Mouse (Mus musculus): ENCODE results near the gene Dnhd1.

Gene Dnhd1

GRCm38 (mm10) chr7:105650639-105651435, at the start of gene Dnhd1:
Gene Dnhd1 (plus strand): TSS chr7:105650827.
- peak; percentile 89 to 94 for DNase-seq

DNA sequence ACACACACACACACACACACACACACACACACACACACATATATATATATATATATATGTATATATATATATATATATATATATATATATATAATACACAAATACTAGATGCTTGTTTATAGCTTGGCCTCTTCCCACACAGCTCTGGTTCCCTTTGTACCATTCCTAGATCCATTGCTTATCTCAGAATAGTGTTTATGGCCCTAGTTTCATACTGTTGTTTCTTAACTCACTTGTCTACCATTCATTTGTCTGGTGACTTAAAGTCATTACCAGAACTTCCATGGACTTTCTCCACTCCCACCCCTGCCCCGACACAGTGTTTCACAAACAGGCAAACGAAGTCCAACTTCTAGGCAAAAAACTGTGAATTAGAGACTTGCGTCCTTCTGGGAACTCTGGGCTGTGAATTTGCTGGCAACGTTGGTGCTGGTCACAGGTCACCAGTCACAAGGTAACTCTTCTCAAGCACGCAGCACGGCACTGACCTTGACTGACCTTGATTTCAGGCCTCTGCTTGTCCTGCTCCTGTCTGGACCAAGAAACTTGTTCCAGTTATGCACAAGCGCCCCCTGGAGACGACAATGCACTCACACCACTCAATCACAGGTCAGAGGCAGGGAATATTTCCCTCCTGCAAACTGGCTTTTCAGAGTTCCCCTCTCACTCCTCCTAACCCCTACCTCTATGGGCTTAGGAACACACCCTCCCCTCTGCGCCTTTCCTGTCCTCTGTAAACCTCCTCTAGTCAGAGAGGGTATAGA, 47.6 kb upstream of the Dnhd1 start:
- peak; percentile 92 to 93 for DNase-seq

- no peak for DNase-seq
These were observed 42.2 kb upstream of the Dnhd1 start for GRCm38 (mm10) chr7:105608467-105608866.

DNA sequence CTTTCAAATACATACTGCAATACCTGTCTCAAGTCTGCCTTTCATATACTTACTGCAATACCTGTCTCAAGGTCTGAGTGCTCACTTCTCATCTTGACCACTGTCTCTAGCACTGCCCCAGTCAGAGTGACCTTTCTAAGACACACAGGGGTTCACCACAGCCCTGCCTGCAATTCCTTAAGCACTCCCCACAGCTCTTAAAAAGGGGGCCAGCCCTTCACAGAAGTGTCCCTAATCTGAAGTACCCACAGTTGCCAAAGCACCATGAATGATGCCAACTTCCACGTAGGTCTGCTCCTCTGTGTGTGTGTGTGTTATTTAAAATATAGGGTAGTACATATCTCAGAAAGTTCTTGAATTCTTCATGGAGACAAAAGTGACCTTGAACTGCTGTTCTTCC, 38.9 kb upstream of the Dnhd1 start:
- no peak for DNase-seq

DNA sequence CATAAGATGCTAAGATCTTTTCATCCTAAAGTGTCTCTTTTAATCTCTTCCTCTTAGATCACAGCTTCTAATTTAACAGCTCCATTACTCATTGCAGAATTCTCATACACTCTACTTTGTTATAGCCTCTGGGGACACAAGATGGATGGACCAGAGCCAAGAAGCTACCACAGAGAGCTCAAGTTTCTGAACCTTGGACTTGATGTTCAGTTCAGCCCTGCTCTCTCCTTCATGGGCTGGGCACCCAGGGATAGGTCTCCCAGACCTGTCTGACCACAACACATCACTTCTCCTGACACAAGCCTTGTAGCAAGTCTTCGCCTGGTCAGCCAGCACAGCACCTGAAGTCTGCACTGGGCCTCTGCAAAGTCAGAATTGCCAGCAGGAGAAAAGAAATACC, 36.2 kb upstream of the Dnhd1 start:
- DNase-seq, result peak in 1 of 2 experiments; percentile 21

DNA sequence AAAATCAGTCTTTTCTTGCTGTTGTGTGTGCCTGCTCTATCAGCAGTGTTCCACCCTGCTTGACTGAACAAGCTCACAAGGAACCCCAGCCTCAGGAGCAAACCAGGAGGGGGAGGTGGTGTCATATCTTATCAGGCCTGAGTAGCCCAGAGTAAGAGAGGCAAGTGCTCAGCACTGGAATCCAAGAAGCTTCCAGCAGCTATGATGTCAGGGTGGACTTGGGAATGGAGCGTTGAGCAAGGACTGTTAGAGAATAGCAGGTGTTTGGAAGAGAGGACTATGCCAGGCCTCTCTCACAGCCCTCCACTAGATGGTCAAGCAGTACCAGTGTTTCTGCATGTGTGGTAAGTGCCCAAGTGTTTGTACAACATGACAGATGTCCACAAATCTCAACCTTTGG, 34.9 kb upstream of the Dnhd1 start:
- no peak for DNase-seq

GRCm38 (mm10) chr7:105616561-105616960, 34.1 kb upstream of the Dnhd1 start:
- no peak for DNase-seq

GRCm38 (mm10) chr7:105617810-105618209, 32.8 kb upstream of the Dnhd1 start:
- DNase-seq, result no peak

- no peak for DNase-seq
These were observed 30.9 kb upstream of the Dnhd1 start for GRCm38 (mm10) chr7:105619701-105620100.

- DNase-seq, result no peak
These were observed 29.6 kb upstream of the Dnhd1 start for GRCm38 (mm10) chr7:105621053-105621452.

- no peak for DNase-seq
These were observed 28.9 kb upstream of the Dnhd1 start for GRCm38 (mm10) chr7:105621646-105622292.

DNA sequence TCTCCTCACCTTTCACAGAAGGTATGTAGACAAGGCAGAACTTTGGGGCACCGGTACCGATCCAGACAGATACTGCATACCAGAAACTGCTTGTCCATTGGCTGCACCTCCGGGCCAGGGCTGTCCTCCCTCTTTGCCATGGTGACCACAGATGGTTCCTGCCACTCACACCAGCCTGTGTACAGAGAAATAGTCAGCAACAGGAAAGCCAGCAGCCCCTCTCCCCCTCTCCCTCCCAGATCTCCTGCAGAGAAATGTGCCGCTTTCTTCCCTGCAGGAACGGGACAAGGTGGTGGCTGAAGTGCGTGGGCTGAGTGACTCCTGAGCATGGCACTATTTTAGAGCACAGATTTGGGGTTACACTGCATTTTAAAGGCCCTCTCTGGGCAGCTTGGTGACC, 25.2 kb upstream of the Dnhd1 start:
- DNase-seq, result peak in 1 of 2 experiments; percentile 21

GRCm38 (mm10) chr7:105628633-105629032, 22.0 kb upstream of the Dnhd1 start:
- peak; percentile 68 to 72 for DNase-seq

- DNase-seq, result no peak
These were observed 18.1 kb upstream of the Dnhd1 start for GRCm38 (mm10) chr7:105632551-105632972.

DNA sequence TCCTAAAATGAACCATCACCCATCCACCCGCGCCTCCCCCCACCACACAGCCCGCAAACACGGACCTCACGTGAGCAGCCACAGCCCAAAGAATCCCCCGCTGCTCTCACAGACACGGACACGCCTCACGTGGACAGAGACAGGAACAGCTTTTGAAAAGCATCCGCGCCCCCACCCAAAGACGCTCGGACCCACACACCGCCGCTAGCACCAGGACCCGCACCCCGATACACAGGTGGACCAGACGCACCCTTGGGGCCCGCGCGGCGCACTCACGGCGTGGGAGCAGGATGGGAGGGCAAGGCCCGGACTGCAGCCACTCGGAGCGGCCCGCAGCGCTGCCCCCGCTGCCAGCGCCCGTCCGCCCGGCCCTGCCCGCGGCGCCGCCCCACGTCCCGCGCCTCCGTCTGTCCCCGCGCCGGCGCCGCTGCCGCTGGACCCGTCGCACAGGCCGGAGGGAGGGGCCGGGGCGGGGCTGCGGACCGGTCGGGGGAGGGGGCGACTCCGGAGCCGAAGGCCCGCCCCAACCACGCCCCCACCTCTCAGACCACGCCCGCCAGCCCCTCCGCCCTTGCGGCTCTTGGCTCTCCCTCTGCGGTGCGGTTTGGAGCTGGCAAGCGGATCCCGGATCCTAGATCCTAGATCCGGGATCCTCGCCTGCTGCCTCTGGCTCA, 17.4 kb upstream of the Dnhd1 start, which contains the start of gene Trim3:
Gene Trim3 (minus strand): TSS at position 445 of the 674 bp plus-strand sequence.
- DNase-seq, result peak; percentile 85 to 91

DNA sequence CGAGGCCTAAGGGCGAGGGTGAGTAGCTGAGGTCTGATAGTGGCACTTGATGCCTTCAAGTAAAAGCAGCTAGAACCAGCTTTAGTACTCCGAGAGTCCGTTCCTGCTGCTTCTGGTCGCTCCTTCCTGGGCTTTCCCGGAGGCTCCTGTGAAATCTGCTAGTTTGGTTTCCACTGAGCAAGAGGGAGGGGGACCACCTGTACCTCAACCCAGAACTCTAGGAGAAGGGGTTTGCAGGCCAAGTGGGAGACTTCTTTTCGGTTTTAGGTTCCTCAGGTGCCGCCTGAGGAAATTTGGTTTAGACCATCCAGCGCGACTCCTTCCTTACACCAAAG, 16.9 kb upstream of the Dnhd1 start:
- DNase-seq, result no peak

- no peak for DNase-seq
These were observed 16.2 kb upstream of the Dnhd1 start for GRCm38 (mm10) chr7:105634272-105634920.

GRCm38 (mm10) chr7:105635726-105636125, 14.9 kb upstream of the Dnhd1 start:
- DNase-seq, result no peak

- no peak for DNase-seq
These were observed 11.9 kb upstream of the Dnhd1 start for GRCm38 (mm10) chr7:105638776-105639175.

DNA sequence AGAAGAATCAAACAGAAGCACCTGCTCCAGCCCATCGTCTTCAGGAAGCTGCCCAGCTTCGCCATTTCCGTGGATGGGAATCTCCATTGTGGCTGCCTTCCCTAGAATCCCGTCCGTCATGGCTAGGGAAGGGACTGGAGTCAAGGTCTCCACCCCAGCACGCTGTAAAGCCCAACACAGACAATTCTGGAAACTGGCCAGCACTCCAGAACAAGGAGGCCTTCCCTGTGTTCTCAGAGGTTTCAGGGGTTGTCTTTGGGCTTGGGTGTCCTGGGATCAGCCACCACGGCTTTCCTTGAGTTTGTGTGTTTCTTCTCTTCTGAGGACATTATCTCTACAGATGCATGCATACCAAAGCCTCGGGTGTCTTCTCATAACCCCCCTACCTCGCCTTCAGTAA, 11.3 kb upstream of the Dnhd1 start:
- no peak for DNase-seq

GRCm38 (mm10) chr7:105639756-105640155, 10.9 kb upstream of the Dnhd1 start, which contains the start of gene Timm10b:
Gene Timm10b (plus strand): TSS chr7:105640056.
- no peak for DNase-seq

DNA sequence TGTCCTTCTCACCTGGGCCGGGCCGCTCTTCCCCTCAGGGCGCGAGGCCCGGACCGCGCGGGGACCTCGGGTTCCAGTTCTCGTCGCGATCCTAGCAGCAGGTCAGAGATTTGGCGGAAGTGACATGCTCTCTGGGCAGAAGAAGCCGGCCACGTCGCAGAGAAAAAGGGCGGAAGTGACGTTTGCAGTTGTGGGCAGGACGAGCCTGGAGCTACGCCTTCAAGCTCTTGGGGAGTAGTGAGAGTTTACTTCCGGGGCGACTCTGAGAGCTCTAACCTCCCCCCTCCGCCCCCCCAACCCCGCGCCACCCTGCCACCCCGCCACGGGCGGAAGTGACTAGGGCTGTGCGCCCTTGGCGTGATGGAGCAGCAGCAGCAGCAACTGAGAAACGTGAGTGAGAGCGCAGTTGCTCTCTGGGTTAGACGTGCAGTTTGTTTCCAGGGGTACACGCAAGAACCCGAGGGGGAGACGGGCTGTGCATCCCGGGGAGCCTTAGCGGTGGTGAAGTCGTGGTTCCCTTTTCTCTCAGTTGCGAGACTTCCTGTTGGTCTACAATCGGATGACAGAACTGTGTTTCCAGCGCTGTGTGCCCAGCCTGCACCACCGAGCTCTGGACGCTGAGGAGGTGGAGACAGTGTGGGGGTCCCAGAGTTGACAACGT, 10.3 kb upstream of the Dnhd1 start, which contains the start of the genes Arfip2 and Gm45799:
Gene Arfip2 (minus strand): TSS at position 184 of the 661 bp plus-strand sequence.
Gene Gm45799 (plus strand): TSS at position 320 of the 661 bp plus-strand sequence.
- peak; percentile 97 to 98 for DNase-seq

All from kidney, adult 8-10 months (tissue).